Mouse (Mus musculus) cerebellum, adult 8-10 months (tissue): ENCODE data around the gene Rbl2.

Experiments
- DNase-seq: peaks from one replicate; pipeline ENCODE4 v3.0.0; 2022

Gene Rbl2

DNA sequence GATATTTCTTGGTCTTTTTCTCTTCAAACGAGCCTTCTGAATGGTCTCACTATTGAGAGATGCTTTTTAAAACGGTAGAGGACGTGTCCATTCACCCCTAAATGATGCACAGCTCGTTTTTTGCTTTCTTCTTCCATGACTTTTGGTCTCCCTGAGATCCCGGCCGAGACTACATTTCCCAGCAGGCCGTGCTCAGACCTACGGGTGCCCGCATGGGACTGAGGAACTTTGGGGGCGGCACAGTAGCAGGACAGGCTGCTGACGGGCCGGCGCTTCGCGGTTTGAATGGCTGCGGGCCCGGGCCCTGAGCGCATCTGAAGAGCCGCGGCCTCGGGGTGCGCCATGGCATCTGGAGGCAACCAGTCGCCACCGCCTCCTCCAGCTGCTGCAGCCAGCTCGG, at the start of gene Rbl2:
TSS of gene Rbl2 (plus strand) at position 224 of the 400 bp plus-strand sequence.
- DNase-seq, result peak; percentile 94

DNA sequence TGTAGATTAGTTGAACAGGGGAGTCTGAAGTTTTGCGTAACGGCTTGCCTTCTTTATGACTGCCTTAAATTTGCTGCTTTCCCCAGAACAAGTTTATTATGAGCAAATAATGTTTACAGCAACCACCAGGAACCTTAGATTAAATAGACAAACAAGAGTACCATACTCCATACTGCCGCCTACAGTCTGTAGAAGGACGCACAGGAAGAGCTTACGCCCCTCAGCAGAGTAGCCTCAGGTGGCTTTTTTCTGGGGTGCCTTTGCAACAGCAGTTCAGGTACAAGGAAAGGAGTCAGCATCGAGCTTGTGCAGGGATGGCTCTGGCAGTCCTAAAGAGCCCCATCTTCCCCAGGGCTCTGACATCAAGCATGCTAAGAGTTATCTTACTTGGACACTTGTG, 35.4 kb upstream of the Rbl2 start:
- DNase-seq, result no peak

DNA sequence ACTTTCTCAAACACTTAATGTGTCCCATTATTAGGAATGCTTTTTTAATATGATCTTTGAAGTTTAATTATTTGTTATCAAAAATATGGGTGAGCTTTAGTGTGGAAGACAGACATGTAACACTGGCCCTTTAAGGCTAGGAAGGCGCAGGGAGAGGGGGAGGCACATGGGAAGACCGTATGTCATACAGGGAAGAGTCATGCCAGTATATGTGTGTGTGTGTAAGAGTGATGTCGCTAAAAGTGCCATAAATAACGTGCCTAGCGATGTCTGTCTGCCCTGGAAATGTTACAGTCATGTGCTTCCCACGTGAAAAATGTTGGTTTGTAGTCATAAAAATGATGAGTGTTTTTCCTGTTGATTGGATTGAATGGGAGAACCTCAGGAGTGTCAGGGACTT, 33.0 kb upstream of the Rbl2 start:
- DNase-seq, result no peak

DNA sequence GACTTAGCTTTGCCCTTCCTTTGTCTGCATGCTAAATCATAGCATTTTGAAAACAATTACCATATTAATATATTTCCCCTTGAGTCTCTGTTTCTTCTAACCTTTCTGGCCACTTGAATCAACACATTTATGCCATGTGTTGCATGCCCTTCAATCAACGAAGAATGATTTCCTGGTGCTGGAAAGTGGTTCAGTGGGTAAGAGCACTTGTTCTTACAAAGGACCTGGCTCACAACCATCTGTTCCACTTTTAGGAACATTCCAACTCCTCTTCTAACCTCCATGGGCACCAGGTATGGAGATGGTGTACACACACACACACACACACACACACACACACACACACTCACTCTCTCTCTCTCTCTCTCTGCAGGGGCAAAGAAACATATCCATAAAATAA, 31.2 kb upstream of the Rbl2 start:
- DNase-seq, result no peak

DNA sequence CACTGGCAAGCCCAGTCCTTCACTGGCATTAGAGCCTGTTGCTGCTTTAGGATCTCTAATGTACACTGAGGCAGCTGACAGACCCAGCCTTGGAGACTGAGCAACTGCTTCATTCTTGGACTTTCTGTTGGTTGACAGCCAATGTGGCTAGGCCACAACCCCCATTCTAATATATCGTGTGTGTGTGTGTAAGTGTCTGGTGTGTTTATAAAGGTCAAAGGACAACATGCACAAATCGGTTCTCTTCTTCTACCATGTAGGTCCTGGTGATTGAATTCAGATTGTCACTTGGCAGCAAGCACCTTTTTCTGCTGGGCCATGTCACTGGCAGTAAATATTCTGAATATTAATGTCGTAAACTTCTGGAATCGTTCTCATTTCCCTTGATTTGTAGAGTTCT, 23.5 kb upstream of the Rbl2 start:
- DNase-seq, result no peak

DNA sequence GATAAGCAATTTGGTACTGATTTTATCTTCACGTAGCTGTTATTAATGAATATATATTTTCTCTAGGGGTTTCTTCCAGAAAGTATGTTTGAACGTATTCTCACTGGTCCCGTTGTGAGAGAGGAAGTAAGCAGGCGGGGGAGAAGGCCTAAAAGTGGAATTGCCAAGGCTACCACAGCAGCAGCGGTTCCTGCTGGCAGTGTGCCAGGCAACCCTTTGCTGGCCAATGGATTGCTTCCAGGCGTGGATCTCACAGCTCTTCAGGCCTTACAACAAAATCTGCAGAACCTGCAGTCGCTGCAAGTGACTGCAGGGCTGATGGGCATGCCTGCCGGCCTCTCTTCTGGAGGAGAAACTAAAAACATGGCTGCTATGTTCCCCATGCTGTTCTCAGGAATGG, 18.8 kb upstream of the Rbl2 start:
- DNase-seq, result peak; percentile 60

DNA sequence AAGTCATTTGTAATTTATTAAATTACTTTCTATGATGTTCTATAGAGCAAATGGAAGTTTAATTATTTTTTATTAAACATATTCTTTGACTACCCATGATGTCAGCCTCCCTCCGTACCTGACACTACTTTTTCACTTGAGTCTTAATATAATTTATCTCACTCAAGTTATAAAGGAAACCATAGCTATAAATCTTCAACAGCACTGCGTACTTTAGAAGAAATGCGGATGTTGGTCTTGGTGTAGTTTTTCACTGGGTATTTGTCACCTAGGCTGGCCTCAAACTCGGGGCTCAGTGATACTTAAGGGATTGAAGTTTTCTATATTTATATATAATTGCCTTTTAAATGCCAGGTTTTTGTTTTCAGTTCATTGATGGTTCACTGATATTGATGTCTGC, 15.4 kb upstream of the Rbl2 start:
- DNase-seq, result no peak

DNA sequence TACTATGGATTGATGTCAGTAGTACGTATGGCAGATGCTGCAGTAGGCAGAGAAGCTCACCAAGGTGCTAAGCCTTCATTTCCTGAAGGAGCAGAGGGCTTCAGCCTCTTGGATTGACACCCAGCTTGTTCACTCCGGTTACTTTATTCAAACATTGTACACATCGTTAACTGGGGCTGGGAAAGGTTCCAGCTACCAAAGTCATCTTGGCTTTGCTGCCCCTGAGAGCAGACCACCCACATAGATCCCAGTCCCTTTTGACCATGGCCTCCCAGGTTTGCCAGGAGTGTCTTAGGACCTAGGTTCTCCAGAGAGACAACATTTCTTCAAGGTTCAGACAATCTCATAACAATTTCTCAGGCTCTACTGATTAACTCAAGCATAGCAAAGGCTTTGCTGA, 13.0 kb upstream of the Rbl2 start:
- no peak for DNase-seq

DNA sequence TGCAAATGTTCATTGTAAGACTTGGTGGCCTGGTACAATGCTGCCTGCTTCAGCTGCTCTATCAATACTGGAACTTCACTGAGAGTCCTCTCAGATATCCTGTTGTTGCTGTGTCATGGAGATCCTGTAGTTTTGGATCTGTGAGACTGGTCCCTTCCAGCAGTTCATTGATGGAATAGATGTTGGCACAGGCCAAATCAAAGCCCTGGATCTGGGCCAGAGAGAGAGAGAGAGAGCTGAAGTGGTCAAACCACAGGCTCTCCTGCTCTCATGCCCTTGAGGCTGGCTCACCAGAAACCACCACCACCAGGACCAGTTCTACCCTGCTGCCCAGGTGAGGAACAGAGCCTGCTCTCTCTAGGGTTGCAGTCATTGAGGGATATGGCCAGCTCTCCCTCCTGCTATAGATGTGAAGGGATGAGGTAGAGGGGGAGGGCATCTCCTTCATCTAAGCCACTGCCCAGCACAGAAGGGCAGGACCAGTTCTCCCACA, 10.7 kb upstream of the Rbl2 start:
- no peak for DNase-seq

DNA sequence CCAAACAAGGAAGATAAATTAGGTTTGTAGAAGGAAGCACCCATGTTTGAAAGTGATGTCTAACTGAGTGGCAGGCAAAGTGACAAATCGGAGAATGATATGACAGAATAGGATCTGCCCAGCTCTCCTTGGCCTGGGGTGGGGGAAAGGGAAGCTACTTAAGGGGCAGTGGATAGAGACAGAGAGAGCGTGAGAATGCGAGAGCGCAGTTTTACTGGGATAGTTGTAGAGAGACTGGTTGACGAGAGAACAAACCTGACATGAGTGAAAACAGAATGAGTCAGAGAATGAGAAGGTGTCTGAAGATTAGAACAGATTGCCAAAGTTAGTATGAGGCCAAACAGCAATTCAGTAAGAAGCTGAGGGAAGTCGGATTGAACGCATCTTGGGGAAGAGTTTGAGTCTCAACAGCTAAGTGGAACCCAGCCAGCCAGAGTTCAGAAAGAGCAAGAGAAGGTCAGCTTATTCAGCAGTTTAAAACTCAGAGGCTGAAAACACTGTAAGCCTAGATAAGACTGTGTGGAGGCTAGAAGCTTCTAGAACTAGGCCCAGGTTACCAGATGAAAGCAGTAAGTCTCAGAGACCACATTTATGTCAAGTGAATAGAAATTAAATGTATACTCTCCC, 9.9 kb upstream of the Rbl2 start:
- DNase-seq, result no peak

DNA sequence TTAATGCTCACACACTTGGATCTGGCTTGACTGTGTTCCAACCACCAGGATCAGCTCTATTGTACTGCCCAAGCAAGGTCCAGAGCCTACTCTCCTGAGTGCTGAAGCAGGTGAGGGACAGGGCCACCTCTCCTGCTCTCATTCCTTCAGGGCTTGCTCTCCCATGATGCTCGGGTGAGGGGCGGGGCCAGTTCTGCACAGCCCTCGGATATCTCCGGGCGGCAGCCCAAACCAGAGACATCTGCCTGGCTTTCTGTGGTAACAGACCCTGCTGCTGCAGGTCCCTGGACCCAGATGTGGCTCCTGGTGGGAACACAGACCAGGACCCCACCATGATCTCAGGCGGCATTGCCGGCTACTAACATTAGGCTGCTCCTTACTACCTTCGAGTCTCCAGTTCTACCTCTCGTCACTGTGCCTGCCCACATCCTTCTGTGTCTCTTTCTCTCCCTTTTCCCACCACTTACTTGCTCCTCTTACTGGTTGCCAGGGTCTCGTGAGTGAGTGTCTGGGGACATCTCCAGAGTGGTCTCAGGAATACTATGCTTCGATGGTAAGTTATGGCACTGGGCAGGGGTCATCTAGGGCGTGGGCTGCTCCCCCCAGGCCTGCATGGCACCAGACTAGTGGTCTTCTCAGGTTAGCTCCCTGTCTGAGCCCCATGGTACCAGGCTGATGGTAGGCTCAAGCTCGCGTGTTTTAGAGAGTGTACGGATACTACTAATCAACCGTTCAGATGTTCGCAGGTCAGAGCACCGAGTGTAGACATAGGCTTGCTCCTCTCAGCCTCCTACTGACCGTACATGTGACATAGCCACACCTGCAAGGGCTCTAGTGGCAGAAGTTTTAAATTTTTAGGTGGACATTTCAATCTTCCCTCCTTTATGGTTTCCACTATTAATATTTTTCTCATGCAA, 9.0 kb upstream of the Rbl2 start:
- no peak for DNase-seq

DNA sequence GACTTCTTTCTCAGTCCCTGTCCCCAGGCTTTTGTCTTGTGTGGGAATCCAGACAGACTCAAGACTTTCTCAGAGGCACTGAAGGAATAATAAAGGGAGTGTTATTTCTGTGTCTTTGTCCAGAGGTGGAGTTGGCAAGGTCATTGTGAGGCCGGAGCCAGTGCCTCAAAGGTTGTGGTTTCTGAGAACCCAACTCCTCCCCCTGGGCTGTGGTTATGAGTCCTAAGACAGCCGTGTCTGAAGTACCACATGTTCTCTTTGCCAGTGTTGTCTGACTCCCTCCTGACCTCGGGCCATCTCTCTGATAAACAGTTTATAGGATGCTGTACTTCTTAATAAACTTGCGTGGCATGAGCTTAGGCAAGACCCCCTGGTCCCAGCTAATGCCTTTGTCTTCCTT, 4.7 kb upstream of the Rbl2 start:
- DNase-seq, result no peak

DNA sequence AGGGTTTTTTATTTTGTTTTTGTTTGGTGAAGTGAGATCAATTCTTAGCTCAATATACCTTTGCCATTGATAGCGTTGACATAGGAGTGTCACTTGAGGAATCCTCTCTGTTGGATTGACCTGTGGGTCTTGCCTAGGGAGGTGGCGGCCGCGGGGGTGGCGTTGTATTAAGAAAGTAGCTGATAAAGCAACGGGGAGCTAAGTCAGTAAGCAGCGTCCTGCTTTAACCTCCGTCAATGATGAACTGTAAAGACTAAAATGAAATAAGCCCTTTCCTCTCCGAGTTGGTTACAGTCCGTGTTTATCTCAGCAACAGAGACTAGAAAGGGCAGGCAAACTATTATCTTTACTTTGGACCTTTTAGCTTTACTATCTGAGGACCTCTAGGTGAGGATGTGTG, 450 bp upstream of the Rbl2 start:
- DNase-seq, result peak; percentile 24

DNA sequence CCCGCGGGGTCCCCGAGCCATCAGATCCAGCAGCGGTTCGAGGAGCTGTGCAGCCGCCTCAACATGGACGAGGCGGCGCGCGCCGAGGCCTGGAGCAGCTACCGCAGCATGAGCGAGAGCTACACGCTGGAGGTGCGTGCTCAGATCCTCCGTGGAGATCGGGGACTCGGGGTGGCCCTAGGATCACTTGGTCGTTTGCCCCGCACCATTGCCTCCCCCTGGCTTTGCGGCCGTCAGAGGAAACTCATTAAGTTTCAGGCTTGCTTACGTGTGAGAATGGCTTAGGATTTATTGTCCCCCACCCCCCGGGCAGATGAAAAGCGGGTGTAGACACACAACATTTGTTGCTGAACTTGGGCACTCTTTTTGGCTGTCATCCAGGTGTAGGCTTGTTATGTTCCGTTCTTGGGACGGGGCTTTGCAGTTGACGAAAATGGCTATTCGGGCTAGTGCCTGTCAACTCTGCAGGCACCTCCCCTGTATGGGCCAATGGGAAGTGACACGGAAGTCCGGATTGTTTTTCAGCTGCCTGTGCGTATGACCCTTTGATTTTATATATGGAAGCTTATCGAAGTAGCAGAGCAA, 510 bp downstream of the Rbl2 start:
- peak; percentile 52 for DNase-seq

DNA sequence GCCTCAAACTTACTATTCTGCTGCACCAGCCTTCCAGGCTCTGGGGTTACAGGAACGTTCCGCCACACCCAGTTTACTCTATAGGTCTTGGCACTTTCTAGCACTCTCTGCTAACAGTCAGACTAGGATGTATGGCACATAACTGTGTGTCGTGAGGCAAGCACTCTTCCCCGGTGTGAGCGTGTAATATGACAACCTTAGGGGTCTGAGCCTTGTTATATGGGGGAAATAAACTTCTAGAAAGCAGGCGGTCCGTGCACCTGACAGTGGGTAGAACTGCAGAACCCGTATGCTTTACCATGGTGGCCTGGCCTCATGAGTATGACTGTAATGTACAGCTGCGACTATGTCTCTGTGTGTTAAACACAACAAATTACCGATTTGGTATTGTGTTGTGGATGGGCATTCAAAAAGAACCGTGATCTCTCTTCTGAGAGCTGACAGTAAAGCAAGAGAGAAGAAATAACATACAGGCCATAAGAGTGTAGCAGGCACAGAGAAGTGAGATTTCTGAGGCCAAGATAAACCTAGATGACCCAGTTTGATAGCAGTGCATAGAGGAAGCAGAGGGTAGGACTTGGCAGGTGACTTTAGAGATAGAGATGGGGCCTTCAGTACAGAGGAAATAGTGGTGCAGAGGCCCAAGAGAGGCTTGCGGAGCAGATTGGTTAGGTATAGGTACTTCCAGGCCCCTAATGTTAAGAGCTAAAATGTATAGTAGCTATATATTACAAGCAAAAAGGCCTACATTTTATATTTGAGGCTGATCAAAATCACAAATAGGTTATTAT, 7.4 kb downstream of the Rbl2 start:
- DNase-seq, result no peak

DNA sequence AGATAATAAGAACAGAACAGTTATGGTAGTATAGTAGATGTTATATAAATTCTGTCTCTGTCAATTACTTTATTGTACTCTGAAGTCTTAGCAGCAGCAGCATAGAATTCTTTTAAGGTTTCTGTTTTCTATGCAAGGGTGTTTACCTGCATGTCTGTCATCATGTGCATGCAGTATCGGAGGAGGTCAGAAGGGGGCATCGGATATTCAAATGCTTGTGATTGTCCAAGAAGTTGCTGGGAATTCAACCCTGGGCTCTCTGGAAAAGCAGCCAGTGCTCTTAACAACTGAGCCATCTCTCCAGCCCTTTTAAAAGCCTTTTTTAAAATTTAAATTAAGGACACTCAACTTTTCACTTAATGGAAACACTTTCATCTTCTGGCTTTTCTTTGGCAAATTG, 9.8 kb downstream of the Rbl2 start:
- DNase-seq, result no peak

DNA sequence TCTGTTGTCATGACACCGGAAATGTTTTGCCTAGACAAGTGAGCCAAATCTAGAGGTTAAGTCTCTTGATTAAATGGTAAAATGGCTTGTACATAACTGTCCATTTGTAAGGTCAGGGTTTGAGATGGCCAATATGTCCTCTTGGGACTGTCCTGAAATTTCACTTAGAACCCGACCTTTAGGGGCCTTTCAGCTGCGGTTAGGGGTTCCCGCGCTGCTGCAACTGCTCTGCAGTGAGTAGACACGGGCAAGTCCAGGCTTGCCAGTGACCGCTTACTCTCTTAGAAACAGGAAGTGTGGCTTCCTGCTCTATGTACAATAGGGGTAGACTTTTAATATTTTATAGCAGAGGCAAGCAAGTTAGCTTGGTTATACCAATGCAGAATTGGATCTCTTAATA, 12.1 kb downstream of the Rbl2 start:
- DNase-seq, result no peak

DNA sequence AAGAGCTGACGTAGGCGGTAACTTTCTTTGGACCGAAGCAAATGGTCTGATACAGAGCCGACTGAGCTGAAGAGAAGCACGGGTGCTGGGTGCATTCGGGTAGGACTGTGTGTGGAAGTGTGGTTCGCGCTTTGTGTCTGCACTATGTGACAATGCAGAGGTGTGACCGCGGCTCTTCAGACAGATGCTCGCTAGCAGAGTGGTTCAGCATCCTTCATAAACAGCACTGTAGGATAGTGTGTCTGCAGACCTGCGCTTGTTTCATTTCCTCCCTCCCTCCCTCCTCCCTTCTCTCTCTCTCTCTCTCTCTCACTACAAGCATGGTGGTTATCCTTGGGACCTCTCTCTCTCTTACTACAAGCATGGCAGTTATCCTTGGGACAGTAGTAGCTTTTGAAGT, 12.6 kb downstream of the Rbl2 start:
- no peak for DNase-seq

DNA sequence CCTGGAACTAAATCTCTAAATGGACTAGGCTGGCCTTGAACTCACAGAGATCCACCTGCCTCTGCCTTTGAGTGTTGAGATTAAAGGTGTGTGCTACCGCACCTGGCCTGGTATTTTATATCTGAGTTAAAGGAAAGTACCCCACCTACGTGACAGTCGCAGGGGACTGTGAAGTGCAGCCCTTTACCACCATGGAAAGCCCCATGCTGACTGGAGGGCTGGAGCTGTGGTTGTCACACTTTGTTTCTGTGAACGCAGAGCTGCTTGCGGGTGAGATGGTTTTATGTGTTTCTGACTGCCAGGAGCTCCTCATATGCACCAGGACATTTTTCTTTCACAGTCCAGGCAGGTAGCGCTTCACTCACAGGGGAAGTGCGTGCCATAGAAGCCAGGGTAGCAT, 18.6 kb downstream of the Rbl2 start:
- DNase-seq, result no peak

DNA sequence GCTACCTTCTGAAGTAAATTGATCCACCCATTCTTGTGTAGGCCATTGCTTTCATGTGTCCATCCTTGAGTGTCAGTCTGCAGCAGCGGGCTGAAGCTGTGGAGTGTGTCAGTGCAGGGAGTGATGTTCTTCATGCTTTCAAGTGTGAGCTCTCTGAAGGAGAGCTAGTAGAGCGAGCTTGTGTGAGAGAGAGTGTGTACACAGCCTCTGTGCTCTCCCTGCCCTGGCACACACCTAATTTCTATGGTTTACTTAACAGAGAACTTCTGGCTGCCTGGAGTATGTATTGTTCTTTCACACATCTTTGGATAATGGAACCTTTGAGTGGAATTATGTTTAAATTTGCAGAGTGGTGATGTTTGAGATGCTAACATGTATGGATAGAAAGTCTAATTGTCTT, 19.7 kb downstream of the Rbl2 start:
- no peak for DNase-seq

DNA sequence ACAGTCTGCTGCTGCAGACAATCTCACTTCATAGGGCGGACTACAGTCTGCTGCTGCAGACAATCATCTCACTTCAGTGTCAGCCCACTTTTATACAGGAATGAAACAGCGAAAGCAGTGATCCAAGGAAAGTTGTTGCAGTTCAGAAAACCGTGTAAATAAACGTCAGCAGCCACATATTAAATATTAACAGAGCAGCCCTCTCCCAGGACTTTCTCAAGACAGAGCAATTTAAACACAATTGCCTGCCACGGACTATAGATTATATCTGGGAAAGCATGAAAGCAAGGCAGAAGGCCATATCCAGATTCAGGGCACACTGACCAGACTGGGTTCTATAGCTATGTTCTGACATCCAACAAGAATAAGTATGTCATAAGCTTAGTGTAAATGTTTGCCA, 24.3 kb downstream of the Rbl2 start:
- no peak for DNase-seq

DNA sequence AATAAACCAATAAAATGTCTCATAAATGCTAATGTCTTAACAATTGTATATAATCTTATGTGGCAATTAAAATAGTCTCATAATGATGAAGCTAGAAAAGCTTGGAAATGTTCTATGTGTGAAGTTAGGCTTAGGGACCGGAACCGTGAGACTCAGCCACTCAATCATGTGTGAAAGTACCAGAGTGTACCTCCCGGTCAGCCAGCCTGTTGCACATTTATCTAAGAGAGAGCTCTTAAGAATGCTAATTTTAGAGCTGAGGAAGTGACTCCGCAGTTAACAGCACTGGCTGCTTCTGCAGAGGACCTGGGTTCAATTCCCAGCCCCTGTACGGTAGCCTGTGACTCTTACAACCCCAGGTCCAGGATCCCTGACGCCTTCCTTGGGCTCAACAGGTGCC, 28.2 kb downstream of the Rbl2 start:
- DNase-seq, result no peak

DNA sequence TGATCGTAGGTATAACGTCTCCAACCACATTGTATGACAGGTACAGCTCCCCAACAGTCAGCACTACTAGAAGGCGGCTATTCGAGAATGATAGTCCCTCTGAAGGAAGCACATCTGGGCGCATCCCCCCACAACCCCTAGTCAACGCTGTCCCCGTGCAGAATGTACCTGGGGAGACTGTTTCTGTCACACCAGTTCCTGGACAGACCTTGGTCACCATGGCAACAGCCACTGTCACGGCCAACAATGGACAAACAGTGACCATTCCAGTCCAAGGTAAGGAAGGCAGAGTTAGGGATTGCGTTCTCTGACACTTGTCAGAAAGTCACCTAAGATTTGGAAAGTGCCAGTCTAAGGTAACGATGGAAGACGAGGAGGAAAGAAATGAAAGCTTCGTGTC, 36.4 kb downstream of the Rbl2 start:
- no peak for DNase-seq
